Mouse (Mus musculus) effector memory CD4-positive, alpha-beta T cell, adult 7 months (primary cell): ENCODE data around the gene Gm26620. TPM values are rescaled to one million over a fixed set of nuclear protein-coding genes. Genes with fewer than 3 reads are reported as not detected.

Experiments
- polyA plus RNA-seq: library from polyadenylated mRNA; unstranded; fragments of 100-300 nt; shearing (Covaris generic); gene quantifications from one replicate; pipeline ENCODE4 v1.2.1, GENCODE M21; 2017

The Gm26620 gene
- 0.71 TPM for polyA plus RNA-seq

GRCm38 (mm10) chr1:170884978-170885561, at the start of gene Gm26620, which contains the start of gene Dusp12:
Gene Gm26620 (plus strand): TSS chr1:170885065.
Gene Dusp12 (minus strand): TSS chr1:170885540.

GRCm38 (mm10) chr1:170867691-170868105, 17.2 kb upstream of the Gm26620 start, which contains the start of gene Atf6:
Gene Atf6 (minus strand): TSS chr1:170867771.

GRCm38 (mm10) chr1:170912891-170913615, 28.2 kb downstream of the Gm26620 start, which contains the start of gene Fcrlb:
Gene Fcrlb (minus strand): TSS chr1:170912941.

GRCm38 (mm10) chr1:170927378-170927777, 42.5 kb downstream of the Gm26620 start, which contains the start of gene Fcrla:
Gene Fcrla (minus strand): TSS chr1:170927583.

Other genes with a start within 250 kb of the Gm26620 start
- gene Olfml2b, start 240.5 kb upstream of the Gm26620 start, polyA plus RNA-seq, result 0.44 TPM
- gene Atf6, start 17.3 kb upstream of the Gm26620 start, polyA plus RNA-seq, result 26.7 TPM
- 39.6 TPM for gene Dusp12, start 475 bp downstream of the Gm26620 start, polyA plus RNA-seq
- not detected for gene Fcrlb, start 27.9 kb downstream of the Gm26620 start, polyA plus RNA-seq
- not detected for gene Fcrla, start 42.5 kb downstream of the Gm26620 start, polyA plus RNA-seq
- 47.8 TPM for gene Fcgr2b, start 91.5 kb downstream of the Gm26620 start, polyA plus RNA-seq
- 0.71 TPM for gene Fcgr4, start 133.9 kb downstream of the Gm26620 start, polyA plus RNA-seq
- gene Fcgr3, start 179.9 kb downstream of the Gm26620 start, polyA plus RNA-seq, result 1.1 TPM
- 2.8 TPM for gene Cfap126, start 228.9 kb downstream of the Gm26620 start, polyA plus RNA-seq